Mouse (Mus musculus): ENCODE results near the gene Pih1d1. TPM values are rescaled to one million over a fixed set of nuclear protein-coding genes. Genes with fewer than 3 reads are reported as not detected.

The Pih1d1 gene
- total RNA-seq, 1 experiment, result 70.2 TPM

DNA sequence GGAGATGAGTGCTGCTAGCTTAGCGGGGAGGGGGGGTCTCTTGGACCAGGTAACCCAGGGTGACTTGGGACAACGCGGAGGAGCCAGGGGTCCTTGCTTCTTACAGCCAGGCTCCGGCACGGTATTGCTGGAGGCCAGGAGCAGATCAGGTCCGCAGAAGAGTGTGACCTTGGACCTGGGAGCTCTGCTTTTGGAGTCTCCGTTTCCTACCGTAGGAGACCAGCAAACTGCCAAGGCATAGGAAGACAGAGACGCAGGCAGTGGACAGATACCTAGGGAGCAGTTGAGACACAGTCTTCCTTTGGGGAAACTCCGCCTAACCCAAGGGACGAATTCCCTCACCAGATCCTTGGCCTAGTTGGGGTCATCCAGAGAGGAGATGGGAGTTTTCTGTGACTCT, 11.6 kb downstream of the Pih1d1 start:
- H3K27ac ChIP-seq (ENCODE audit: insufficient read depth, low read depth, low read length, poor library complexity, severe bottlenecking), result no peak overlapping the region
- H3K9ac ChIP-seq (ENCODE audit: insufficient read depth, low read depth, low read length, poor library complexity, severe bottlenecking), result no peak overlapping the region
- no peaks in the 10 kb centered on the region for H3K9me3 ChIP-seq (ENCODE audit: control insufficient read depth, insufficient read depth, low read depth, low read length)
- in situ Hi-C loops (cut with MboI; ENCODE audit: low sequenced_read_pairs in 2 of 2, unreplicated experiment in 2 of 2), result no loop called here
- H3K36me3 ChIP-seq (ENCODE audit: control insufficient read depth, insufficient read depth, low read length, poor library complexity, severe bottlenecking), result no peaks in the 10 kb centered on the region
- no peak for TF ChIP-seq MAFK (IDR thresholded peaks at IDR 0.05; ENCODE audit: insufficient read depth, low read depth, low read length)
- no peak overlapping the region for H3K4me3 ChIP-seq (ENCODE audit: insufficient read depth in 1 of 2, low read depth in 1 of 2, low read length in 2 of 2, poor library complexity in 1 of 2, severe bottlenecking in 1 of 2)
- peaks cover 2 to 21% of the 10 kb centered on the region in 2 experiments; a peak in 2 of 4 replicates for H3K4me1 ChIP-seq (ENCODE audit: control insufficient read depth in 2 of 2, insufficient read depth in 2 of 2, low read length in 2 of 2, poor library complexity in 1 of 2)
- no peak for DNase-seq (ENCODE audit: low read depth, low spot score)

DNA sequence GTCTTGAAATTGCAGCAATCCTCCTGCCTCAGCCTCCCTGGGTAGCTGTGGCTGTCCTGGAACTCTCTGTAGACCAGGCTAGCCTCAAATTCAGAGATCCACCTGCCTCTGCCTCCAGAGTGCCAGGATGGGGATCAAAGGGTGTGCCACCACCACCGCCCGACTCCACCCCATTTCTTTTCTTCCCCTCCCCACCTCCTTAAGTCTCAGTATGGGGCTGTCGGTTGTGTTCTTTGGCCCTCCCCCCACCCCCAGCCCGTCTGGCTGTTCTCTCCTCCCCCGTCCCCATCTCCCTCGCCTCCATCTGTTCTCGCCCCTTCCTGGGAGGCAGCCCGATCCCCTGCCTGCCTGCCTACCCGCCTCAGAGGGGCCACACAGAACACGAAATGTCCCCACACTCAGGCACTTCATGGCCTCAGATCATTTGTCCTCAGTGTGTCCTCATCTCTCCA, 12.9 kb downstream of the Pih1d1 start:
- no peaks in the 10 kb centered on the region for H3K9me3 ChIP-seq (ENCODE audit: control insufficient read depth, insufficient read depth, low read depth, low read length)

DNA sequence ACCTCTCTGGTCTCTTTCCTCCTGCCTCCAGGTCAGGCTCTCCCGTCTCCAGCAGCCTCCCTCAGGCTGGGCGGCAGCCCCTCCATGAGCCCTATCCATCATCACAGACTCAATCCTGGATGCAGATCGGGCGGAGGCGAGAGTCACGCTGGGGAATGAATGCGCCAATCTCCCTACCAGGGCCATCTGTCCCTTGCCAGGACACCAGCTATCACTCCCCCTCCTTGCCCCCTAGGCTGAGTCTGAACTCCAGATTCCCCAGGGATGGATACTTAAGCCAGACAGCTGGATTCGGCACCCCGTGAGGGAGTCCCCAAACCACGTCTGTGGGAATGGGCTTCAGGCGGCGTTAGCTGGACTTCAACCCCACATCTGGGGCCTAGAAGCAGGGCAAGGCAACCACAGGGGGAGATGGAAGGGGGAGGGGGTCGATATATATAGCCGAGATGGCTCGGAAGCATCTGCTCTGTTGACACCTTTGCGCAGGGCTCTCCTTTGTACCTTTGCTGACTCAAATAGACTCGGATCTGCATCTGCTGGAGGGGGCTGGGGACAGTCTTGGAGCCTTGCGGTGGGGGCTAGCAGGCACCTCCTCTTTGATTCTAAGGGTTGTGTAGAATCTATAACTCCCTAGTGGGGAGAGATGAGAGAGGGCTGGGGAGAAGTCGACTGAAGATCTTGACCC, 13.8 kb downstream of the Pih1d1 start:
- DNase-seq (ENCODE audit: low read depth, low spot score), result no peak
- no peak for TF ChIP-seq HCFC1 (IDR thresholded peaks at IDR 0.05; ENCODE audit: borderline replicate concordance, insufficient read depth, low read length)

More for the DNA sequence above, 12.9 kb downstream of the Pih1d1 start:
- Histone ChIP-seq H3K4me3 (ENCODE audit: insufficient read depth in 1 of 2, low read depth in 1 of 2, low read length in 2 of 2, poor library complexity in 1 of 2, severe bottlenecking in 1 of 2) (no peak overlapping the region), H3K27ac (ENCODE audit: insufficient read depth, low read depth, low read length, poor library complexity, severe bottlenecking) (no peak overlapping the region), H3K36me3 (ENCODE audit: control insufficient read depth, insufficient read depth, low read length, poor library complexity, severe bottlenecking) (no peaks in the 10 kb centered on the region), H3K9ac (ENCODE audit: insufficient read depth, low read depth, low read length, poor library complexity, severe bottlenecking) (0 out of 2 replicates have a peak overlapping the region, but pooled peaks have one; percentile 8), H3K4me1 (ENCODE audit: control insufficient read depth in 2 of 2, insufficient read depth in 2 of 2, low read length in 2 of 2, poor library complexity in 1 of 2) (peaks cover 4 to 25% of the 10 kb centered on the region in 2 experiments; a peak in 3 of 4 replicates)
- no peak for TF ChIP-seq MAFK (IDR thresholded peaks at IDR 0.05; ENCODE audit: insufficient read depth, low read depth, low read length)
- no peak for TF ChIP-seq ZC3H11A (IDR thresholded peaks at IDR 0.05; ENCODE audit: borderline replicate concordance, low read depth, low read length)
- in situ Hi-C loops (cut with MboI; ENCODE audit: low sequenced_read_pairs in 2 of 2, unreplicated experiment in 2 of 2), result no loop called here
- no peak for DNase-seq (ENCODE audit: low read depth, low spot score)

DNA sequence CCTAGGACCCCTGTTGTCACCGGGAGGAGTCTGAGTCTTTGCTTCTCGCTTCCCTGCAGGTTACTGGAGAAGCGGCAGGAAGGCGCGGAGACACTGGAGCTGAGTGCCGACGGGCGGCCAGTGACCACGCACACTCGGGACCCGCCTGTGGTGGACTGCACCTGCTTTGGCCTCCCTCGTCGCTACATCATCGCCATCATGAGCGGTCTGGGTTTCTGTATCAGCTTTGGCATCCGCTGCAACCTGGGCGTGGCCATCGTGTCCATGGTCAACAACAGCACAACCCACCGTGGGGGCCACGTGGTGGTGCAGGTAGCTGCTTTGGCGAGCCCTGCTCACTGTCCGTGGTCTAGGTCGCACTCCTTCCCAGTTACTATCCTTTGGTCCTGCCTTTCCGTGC, 14.6 kb downstream of the Pih1d1 start:
- Histone ChIP-seq H3K9me3 (ENCODE audit: control insufficient read depth, insufficient read depth, low read depth, low read length) (no peaks in the 10 kb centered on the region), H3K4me3 (ENCODE audit: insufficient read depth in 1 of 2, low read depth in 1 of 2, low read length in 2 of 2, poor library complexity in 1 of 2, severe bottlenecking in 1 of 2) (peak overlapping the region; percentile 6 to 26; a peak in 2 of 4 replicates), H3K4me1 (ENCODE audit: control insufficient read depth in 2 of 2, insufficient read depth in 2 of 2, low read length in 2 of 2, poor library complexity in 1 of 2) (peaks cover 2 to 33% of the 10 kb centered on the region in 2 experiments), H3K9ac (ENCODE audit: insufficient read depth, low read depth, low read length, poor library complexity, severe bottlenecking) (no peak overlapping the region), H3K36me3 (ENCODE audit: control insufficient read depth, insufficient read depth, low read length, poor library complexity, severe bottlenecking) (no peaks in the 10 kb centered on the region), H3K27ac (ENCODE audit: insufficient read depth, low read depth, low read length, poor library complexity, severe bottlenecking) (no peak overlapping the region)
- DNase-seq (ENCODE audit: low read depth, low spot score), result no peak
- in situ Hi-C loops (cut with MboI; ENCODE audit: low sequenced_read_pairs in 2 of 2, unreplicated experiment in 2 of 2), result no loop called here
- TF ChIP-seq ZC3H11A (IDR thresholded peaks at IDR 0.05; ENCODE audit: borderline replicate concordance, low read depth, low read length) (no peak), HCFC1 (IDR thresholded peaks at IDR 0.05; ENCODE audit: borderline replicate concordance, insufficient read depth, low read length) (no peak), ZNF384 (IDR thresholded peaks at IDR 0.05; ENCODE audit: low read depth, low read length) (no peak), MAFK (IDR thresholded peaks at IDR 0.05; ENCODE audit: insufficient read depth, low read depth, low read length) (no peak), CHD2 (IDR thresholded peaks at IDR 0.05; ENCODE audit: low read depth, low read length) (no peak)

More for the DNA sequence above, 13.8 kb downstream of the Pih1d1 start:
- H3K27ac ChIP-seq (ENCODE audit: insufficient read depth, low read depth, low read length, poor library complexity, severe bottlenecking), result no peak overlapping the region
- in situ Hi-C loops (cut with MboI; ENCODE audit: low sequenced_read_pairs in 2 of 2, unreplicated experiment in 2 of 2), result no loop called here
- H3K36me3 ChIP-seq (ENCODE audit: control insufficient read depth, insufficient read depth, low read length, poor library complexity, severe bottlenecking), result no peaks in the 10 kb centered on the region
- H3K4me1 ChIP-seq (ENCODE audit: control insufficient read depth in 2 of 2, insufficient read depth in 2 of 2, low read length in 2 of 2, poor library complexity in 1 of 2), result peaks cover 4 to 33% of the 10 kb centered on the region in 2 experiments
- H3K4me3 ChIP-seq (ENCODE audit: insufficient read depth in 1 of 2, low read depth in 1 of 2, low read length in 2 of 2, poor library complexity in 1 of 2, severe bottlenecking in 1 of 2), result peak overlapping the region in 1 of 2 experiments; percentile 26; a peak in 2 of 4 replicates
- H3K9me3 ChIP-seq (ENCODE audit: control insufficient read depth, insufficient read depth, low read depth, low read length), result no peaks in the 10 kb centered on the region
- 0 out of 2 replicates have a peak overlapping the region, but pooled peaks have one; percentile 5 for H3K9ac ChIP-seq (ENCODE audit: insufficient read depth, low read depth, low read length, poor library complexity, severe bottlenecking)

DNA sequence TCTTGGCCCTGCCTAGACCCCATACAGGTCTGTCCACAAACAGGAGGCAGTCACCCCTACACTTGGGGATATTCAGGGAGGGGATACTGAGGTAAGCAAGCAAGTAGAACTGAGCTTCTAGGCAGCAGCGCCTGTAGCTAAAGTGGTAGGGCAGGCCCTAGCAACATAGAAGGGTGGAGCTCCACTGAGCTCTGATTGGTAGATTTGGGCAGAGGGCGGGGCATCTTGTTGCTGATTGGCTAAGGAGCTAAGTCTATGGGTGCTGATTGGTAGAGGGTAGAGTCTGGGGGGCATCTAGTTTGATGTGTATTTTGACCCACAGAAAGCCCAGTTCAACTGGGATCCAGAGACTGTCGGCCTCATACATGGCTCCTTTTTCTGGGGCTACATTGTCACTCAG, 15.4 kb downstream of the Pih1d1 start:
- H3K9me3 ChIP-seq (ENCODE audit: control insufficient read depth, insufficient read depth, low read depth, low read length), result no peaks in the 10 kb centered on the region
- TF ChIP-seq MAFK (IDR thresholded peaks at IDR 0.05; ENCODE audit: insufficient read depth, low read depth, low read length) (no peak), CHD2 (IDR thresholded peaks at IDR 0.05; ENCODE audit: low read depth, low read length) (no peak; the same call in 1 of the 2 replicates), ZNF384 (IDR thresholded peaks at IDR 0.05; ENCODE audit: low read depth, low read length) (no peak), HCFC1 (IDR thresholded peaks at IDR 0.05; ENCODE audit: borderline replicate concordance, insufficient read depth, low read length) (no peak), ZC3H11A (IDR thresholded peaks at IDR 0.05; ENCODE audit: borderline replicate concordance, low read depth, low read length) (no peak)
- H3K4me3 ChIP-seq (ENCODE audit: insufficient read depth in 1 of 2, low read depth in 1 of 2, low read length in 2 of 2, poor library complexity in 1 of 2, severe bottlenecking in 1 of 2), result no peak overlapping the region
- no peaks in the 10 kb centered on the region for H3K36me3 ChIP-seq (ENCODE audit: control insufficient read depth, insufficient read depth, low read length, poor library complexity, severe bottlenecking)
- H3K4me1 ChIP-seq (ENCODE audit: control insufficient read depth in 2 of 2, insufficient read depth in 2 of 2, low read length in 2 of 2, poor library complexity in 1 of 2), result peaks cover 2 to 31% of the 10 kb centered on the region in 2 experiments
- H3K27ac ChIP-seq (ENCODE audit: insufficient read depth, low read depth, low read length, poor library complexity, severe bottlenecking), result no peak overlapping the region
- H3K9ac ChIP-seq (ENCODE audit: insufficient read depth, low read depth, low read length, poor library complexity, severe bottlenecking), result no peak overlapping the region
- no peak for DNase-seq (ENCODE audit: low read depth, low spot score)
- in situ Hi-C loops (cut with MboI; ENCODE audit: low sequenced_read_pairs in 2 of 2, unreplicated experiment in 2 of 2), result no loop called here
